Mouse (Mus musculus) layer of hippocampus, adult 9-10 months (tissue): Measurements from ENCODE around the gene Gm4491.
"Not testable (repeated sequence)": the region's sequence is repeated elsewhere in the genome, so short reads cannot be mapped to it uniquely, and the experiment has no call there.

Experiments
- DNase-seq: peaks from one replicate; pipeline ENCODE4 v3.0.0; 2022; ENCODE audit warnings: low spot score

Gm4491 gene

DNA sequence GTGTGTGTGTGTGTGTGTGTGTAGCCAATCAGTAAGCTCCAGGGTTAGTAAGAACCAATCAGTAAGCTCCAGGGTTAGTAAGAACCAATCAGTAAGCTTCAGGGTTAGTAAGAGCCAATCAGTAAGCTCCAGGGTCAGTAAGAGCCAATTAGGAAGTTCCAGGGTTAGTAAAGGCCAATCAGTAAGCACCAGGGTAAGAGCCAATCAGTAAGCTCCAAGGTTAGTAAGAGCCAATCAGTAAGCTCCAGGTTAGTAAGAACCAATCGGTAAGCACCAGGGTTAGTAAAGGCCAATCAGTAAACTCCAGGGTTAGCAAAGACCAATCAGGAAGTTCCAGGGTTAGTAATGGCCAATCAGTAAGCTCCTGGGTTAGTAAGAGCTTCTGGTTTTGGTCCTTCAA lies 32.8 kb downstream of the Gm4491 start:
- no peak for DNase-seq

- no peak for DNase-seq
Measured at GRCm38 (mm10) chr14:57075537-57075936, 40.1 kb downstream of the Gm4491 start.

DNA sequence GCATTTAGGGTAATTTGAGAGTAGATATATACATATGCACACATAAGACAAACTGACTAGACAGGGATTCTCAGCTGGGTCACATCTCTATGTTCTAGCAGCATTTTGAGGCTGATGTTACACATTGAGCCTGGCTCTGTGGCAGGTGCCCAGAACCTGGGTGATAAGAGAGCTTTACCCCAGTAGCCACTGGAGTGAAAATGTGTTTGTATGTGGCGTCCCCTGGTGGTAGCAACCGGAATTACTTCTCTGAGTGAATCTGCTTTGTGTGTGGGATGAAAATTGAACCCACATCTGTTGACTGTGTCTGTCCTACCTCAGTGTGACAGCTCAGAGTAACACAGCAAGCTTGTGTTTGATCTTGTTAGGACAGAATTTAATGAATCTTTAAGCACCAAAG lies 45.8 kb downstream of the Gm4491 start:
- not testable (repeated sequence) for DNase-seq

DNA sequence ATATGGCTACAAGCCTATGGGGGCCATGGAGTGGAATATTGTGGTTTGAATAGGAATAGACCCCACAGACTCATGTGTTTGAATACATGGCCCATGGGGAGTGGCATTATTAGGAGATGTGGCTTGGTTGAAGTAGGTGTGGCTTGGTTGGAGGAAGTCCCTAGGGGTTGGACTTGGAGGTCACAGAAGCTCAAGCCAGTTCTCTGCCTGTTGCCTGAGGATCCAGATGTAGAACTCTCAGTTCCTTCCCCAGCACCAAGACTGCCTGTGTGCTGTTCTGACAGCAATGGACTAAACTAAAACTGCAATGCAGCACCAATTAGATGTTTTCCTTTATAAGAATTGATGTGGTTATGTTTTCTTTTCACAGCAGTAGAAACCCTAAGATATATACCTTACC lies 49.6 kb downstream of the Gm4491 start:
- DNase-seq: no peak
